Mouse (Mus musculus) stomach, postnatal 0 days (tissue): ENCODE data around the gene C2.

Source experiments
- CTCF ChIP-seq: IDR thresholded peaks from 2 replicates; pipeline ENCODE4 v1.5.1; 2016; ENCODE audit warnings: antibody characterized with exemption, low read depth, mild to moderate bottlenecking, moderate library complexity
- EP300 ChIP-seq: optimal IDR thresholded peaks from 2 replicates; pipeline ENCODE3; 2016; ENCODE audit warnings: antibody characterized with exemption

DNA sequence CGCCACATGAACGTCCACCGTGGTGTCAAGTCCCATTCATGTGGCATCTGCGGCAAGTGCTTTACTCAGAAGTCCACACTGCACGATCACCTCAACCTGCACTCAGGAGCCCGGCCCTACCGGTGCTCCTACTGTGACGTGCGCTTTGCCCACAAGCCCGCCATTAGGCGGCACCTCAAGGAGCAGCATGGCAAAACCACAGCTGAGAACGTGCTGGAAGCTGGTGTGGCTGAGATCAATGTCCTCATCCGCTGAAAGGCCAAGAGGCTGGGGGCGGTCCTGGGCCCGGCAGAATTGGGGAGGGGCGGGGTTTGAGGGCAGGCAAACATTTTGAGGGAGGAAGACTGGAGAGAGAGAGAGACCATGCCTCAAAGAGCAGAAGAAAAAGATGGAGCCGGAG lies 1.7 kb downstream of the C2 start:
- TF ChIP-seq CTCF, result no peak
- TF ChIP-seq EP300, result no peak
